Mouse (Mus musculus) liver, embryonic 15.5 days (tissue): Measurements from ENCODE around the gene AC124108.1. TPM values are rescaled to one million over a fixed set of nuclear protein-coding genes. Genes with fewer than 3 reads are reported as not detected.

ENCODE experiments used
- microRNA counts: library from miRNA; unstranded; fragments of <30 nt; microRNA quantifications from one replicate; lab custom pipeline; 2016
- microRNA-seq: library from miRNA; unstranded; fragments of <30 nt; microRNA quantifications from one replicate; pipeline ENCODE4, GENCODE M21; 2016
- polyA plus RNA-seq: library from polyadenylated mRNA; unstranded; fragments of >200 nt; fragmentation: Nextera tagmentation; extraction: Ambion mirVana; gene quantifications from 2 replicates; pipeline ENCODE4 v1.2.1, GENCODE M21; 2015

AC124108.1 gene
- polyA plus RNA-seq, 1 experiment from 2014 or later: not detected

MicroRNAs within 50 kb of the gene (microRNA counts, 519-probe panel; counts per million panel counts)
- microRNA mmu-miR-135b (lab: Ali Mortazavi, UCI): not detected

Small RNA genes within 50 kb of the gene (microRNA-seq; reads per million reads assigned to microRNA genes)
- 52.0 reads per million, percentile 47 among the genes with 10 or more reads in this experiment for gene Mir135b

Other genes starting within 250 kb of the AC124108.1 start
- gene Slc45a3, start 228.5 kb upstream of the AC124108.1 start, polyA plus RNA-seq: 2.6 and 3.1 TPM in 2 replicates
- 7.9 and 10.1 TPM in 2 replicates for gene Elk4, start 183.8 kb upstream of the AC124108.1 start, polyA plus RNA-seq
- gene Mfsd4a, start 123.4 kb upstream of the AC124108.1 start, polyA plus RNA-seq: 3.7 and 4.6 TPM in 2 replicates
- gene Cdk18, start 51.8 kb upstream of the AC124108.1 start, polyA plus RNA-seq: 1.3 TPM in 2 replicates
- gene Lemd1, start within 50 bp of the AC124108.1 start, polyA plus RNA-seq: not detected in 2 replicates
- gene Gm10188, start 38.3 kb downstream of the AC124108.1 start, polyA plus RNA-seq: not detected in 2 replicates
- gene Klhdc8a, start 107.2 kb downstream of the AC124108.1 start, polyA plus RNA-seq: 0.07 and 0.08 TPM in 2 replicates
- 3.1 and 3.6 TPM in 2 replicates for gene Nuak2, start 124.7 kb downstream of the AC124108.1 start, polyA plus RNA-seq
- 598 and 710 TPM in 2 replicates for gene Tmcc2, start 199.8 kb downstream of the AC124108.1 start, polyA plus RNA-seq
- gene Dstyk, start 226.1 kb downstream of the AC124108.1 start, polyA plus RNA-seq: 4.5 and 5.3 TPM in 2 replicates